Mouse (Mus musculus) right cerebral cortex, postnatal 10 days (tissue): ENCODE data around the gene 2310034G01Rik.
A peak's percentile ranks its signal among the peaks of the same experiment; 100 is the strongest.

Experiments used
- DNase-seq, 2 experiments: peaks; one replicate each; pipeline ENCODE4 v3.0.0; 2021; ENCODE audit warnings: low spot score in 2 of 2

Gene 2310034G01Rik

DNA sequence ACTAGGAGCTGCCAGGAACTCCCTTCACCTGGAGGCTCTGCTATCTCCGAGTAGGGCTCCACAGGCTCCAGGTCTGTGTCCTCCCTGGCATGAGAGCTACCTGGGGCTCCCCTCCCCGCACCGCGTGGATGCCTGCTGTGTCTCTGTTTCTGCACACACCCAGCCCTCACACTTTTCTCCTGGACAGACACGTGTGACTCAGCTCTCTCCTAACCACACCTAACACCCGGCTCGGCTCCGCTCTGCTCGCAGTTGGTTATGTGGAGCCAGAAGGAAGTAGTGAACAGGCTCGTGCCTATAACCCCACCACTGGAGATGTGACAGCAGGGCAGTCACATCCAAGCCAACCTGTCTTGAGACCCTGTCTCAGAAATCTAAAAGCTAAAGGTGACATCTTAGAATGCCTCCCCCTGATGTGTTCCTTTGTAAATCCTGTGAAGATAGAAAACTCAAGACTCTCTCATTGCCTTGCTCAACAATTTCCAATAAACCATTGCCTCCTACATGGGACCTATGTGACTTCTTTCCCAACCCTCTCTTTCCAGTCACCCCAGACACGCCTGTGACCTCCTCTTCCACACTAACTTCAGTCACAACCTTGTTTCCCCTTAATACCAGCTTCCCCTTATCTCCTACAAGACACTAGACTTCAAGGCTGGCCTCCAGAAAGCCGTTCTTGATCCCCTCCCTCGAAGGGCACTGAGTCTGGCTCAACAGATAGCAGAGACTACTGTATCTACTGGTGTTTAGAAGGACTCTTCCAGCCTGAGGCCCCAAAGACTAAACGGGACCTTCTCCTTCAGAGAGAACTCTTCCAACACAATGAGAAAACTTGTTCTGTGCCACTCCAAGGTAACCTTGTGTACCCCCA lies 35.0 kb downstream of the 2310034G01Rik start:
- peak; percentile 22 to 40 for DNase-seq

DNA sequence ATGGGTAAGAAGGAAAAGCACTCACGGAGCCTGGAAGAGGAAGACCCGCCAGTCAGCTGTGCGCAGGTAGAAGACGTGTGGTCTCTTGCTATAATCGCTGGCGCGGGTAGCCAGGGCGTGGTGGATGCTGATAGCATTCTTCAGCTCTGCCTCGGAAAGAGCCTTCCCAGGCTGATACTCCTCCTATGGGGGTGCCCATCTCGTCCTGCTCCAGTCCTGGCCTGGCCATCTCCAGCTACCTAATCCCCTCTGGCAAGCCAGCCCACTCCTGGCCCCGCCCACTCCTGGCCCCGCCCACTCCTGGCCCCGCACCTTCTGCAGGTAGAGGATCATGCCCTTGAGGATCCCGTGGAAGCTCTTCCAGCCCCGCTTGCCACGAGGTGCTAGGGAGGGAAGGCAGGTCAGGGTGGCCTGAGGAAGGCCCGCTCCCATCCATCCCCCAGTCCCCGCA lies 35.9 kb downstream of the 2310034G01Rik start:
- DNase-seq: peak; percentile 31 to 46

DNA sequence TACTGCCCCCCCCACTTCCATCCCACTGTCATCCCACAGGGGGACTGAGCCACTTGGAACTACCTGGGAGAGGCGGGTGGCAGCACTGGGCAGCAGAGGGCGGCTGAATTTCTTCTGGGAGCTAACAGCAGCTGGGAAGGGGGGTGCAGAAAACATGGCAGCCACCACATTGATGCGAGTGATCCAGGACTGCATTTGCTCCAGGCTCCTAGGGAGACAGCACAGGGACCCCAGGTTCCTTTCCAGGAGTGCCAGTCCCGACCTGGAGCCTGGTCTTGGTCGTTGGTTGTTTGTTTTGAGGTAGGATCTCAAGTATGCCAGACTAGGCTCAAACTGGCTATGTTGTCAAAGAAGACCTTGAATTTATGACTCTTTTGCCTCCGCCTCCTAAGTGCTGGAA lies 36.5 kb downstream of the 2310034G01Rik start:
- peak in 1 of 2 experiments; percentile 28 for DNase-seq

DNA sequence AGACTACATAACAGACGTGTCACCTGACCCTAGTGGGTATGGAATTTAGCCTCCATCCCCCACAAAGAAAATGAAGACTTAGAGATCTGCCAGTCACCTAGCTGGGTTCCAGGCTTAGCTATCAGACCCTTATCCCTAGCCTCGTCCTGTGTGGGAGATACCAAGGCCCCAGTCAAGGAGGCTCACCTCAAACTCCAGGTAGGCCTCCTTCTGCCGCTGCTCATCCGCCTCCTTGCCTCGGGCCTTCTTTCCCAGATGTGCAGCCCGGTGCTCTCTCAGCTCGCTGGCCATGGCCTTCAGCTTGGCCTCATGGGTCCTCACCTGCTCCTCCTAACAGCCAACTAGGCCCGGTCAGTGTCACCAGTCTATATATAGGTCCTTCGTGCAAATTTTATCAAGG lies 37.0 kb downstream of the 2310034G01Rik start:
- DNase-seq: peak; percentile 20 to 29

DNA sequence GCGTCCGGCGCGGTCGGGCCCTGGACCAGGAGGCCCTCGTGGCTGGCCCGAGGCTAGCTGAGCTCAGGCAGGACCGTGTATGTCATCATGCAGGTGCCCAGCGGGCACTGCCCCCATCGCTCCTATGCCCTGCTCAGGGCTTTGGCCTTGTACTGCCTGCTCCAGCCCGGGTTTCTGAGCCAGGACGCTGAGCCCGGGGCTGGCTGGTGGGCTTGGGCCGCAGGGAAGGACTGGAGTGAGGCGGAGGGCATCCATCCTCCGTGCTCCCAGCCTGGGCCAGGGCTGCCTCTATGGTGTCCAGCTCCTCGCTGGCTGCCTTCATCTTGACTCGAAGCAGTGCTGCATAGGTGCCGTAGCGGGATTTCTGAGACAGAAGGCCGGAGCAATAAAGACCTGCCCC lies 37.5 kb downstream of the 2310034G01Rik start:
- DNase-seq: peak; percentile 23 to 35

DNA sequence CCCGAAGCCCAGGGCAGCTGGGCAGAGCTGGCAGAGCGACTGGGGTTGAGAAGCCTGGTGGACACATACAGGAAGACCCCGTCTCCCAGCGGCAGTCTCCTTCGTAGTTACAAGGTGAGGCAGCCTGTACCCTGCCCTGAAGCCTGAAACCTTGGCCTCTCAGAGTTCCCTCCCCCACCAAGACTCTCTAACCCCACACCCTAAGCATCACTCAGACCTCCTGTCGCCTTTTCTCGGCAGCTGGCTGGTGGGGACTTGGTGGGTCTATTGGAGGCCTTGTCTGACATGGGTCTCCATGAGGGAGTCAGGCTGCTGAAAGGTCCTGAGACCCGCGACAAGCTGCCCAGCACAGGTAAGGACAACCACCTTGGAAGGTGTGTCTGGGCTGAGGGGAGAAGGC lies 38.8 kb downstream of the 2310034G01Rik start:
- DNase-seq: peak; percentile 21 to 29

DNA sequence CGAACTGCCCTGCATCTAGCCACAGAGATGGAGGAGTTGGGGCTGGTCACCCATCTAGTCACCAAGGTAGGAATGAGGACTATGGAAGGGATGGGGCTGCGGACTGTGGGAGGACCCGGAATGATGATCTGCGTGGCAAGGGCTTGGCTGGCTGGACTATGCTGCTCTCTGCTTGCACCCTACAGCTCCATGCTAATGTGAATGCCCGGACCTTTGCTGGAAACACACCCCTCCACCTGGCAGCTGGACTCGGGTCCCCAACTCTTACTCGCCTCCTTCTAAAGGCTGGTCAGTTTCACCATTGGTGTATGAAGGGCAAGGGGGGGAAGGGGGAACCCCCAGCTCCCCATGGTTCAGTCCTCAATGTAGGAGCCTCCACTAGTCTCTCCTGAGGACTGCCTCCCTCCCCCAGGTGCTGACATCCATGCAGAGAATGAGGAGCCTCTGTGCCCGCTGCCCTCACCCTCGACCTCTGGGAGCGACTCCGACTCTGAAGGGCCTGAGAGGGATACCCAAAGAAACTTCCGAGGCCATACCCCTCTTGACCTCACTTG lies 39.7 kb downstream of the 2310034G01Rik start:
- peak in 1 of 2 experiments; percentile 35 for DNase-seq

DNA sequence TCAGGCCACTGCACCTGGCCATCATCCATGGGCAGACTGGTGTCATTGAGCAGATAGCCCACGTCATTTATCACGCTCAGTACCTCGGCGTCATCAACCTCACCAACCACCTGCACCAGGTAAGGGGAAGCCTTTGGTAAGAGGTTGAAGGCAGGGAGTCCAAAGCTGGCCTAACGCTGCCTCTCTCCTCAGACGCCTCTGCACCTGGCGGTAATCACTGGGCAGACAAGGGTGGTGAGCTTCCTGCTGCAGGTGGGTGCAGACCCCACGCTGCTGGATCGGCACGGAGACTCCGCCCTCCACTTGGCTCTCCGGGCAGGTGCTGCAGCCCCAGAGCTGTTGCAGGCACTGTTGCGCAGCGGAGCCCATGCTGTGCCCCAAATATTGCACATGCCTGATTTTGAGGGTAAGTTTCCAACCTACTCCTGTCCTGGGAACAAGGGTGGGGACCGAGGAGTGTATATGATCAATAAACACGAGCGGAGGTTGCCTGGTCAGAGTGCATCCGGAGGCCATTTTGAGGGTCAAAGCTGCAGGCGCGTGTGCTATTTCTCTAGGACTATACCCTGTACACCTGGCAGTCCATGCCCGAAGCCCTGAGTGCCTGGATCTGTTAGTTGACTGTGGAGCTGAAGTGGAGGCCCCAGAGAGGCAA lies 40.3 kb downstream of the 2310034G01Rik start:
- peak; percentile 37 to 45 for DNase-seq

DNA sequence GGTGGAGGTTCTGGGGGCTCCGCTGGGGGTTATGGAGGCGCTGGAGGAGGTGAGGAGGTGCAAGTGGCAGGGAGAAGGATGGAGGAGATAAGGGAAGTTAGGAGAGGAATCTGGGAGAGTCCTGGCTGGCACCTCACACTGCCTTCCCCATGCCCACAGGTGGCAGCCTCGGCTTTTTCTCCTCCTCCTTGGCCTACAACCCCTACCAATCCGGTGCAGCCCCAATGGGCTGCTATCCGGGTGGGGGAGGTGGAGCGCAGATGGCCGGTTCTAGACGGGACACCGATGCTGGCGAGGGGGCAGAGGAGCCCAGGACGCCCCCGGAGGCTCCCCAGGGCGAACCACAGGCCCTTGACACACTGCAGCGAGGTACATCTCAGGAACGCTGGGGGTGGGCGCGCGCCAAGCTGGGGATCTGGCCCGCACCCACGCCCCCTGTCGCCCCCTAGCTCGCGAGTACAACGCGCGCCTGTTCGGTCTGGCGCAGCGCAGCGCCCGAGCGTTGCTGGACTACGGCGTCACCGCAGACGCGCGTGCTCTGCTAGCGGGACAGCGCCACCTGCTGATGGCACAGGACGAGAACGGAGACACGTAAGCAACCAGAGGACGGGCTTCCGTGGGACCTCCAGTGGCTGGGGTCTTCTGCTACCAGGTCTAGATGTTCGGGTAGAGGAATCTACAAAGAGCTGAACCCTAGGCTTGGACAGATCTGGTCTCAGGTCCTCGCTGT lies 41.2 kb downstream of the 2310034G01Rik start:
- DNase-seq: peak; percentile 91 to 94

DNA sequence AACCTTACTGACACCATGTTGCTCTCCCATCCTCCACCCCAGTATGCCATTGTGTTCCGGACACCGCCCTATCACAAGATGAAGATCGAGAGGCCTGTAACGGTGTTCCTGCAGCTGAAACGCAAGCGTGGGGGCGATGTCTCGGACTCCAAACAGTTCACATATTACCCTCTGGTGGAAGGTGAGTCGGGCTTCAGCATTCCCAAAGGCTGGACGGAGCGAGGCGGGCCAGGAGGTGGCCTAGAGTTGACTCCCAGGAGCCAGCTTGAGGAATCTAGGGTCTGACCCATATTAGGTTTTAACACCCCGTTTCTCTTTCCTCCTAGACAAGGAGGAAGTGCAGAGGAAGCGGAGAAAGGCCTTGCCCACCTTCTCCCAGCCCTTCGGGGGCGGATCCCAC lies 41.8 kb downstream of the 2310034G01Rik start:
- peak; percentile 26 to 29 for DNase-seq

DNA sequence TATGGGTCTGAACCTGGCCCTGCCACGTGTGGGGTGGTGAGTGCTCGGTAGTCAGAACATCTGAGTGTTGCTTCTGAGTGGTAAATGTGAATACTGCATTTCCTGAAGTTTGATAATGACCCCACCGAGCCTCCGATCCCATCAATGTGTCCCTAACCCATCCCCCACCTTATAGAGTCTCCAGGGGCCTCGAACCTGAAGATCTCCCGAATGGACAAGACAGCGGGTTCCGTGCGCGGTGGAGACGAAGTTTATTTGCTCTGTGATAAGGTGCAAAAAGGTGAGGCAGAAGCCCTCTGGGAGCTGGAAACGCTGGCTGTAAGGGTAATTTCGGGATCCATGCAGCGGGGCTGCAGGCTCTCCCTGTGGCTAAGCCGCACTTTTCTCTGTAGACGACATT lies 42.3 kb downstream of the 2310034G01Rik start:
- DNase-seq: peak; percentile 24 to 29

DNA sequence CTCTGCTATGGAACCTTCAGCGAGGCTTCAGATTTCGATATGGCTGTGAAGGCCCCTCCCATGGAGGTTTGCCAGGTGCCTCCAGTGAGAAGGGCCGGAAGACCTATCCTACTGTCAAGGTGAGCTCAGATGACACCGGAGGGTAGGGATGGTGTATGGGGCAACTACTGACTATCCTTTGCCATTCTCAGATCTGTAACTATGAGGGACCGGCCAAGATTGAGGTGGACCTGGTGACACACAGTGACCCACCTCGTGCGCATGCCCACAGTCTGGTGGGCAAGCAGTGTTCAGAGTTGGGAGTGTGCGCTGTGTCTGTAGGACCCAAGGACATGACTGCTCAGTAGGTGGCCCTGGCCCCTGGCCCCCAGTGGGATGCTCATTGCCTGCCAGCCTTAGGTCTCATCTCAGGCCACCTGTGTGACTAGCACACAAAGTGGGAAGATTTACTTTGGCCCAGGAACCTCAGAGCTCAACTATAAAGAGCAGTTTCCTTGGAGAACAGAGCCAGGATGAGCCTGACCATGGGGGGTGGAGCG lies 43.3 kb downstream of the 2310034G01Rik start:
- peak; percentile 28 to 36 for DNase-seq

DNA sequence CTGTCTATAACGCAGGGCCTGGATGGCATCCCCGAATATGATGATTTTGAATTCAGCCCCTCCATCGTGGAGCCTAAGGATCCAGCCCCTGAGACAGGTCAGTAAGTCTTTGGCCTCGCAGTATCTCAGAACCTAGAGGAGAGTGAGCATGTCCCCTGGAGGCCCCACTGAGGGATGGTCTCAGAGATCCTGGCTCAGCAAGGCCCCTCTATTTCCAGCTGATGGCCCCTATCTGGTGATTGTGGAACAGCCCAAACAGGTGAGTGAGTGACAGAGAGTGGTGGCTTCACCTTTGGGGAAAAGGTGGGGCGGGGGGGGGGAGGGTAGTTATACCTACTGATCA lies 43.9 kb downstream of the 2310034G01Rik start:
- peak; percentile 18 to 23 for DNase-seq

DNA sequence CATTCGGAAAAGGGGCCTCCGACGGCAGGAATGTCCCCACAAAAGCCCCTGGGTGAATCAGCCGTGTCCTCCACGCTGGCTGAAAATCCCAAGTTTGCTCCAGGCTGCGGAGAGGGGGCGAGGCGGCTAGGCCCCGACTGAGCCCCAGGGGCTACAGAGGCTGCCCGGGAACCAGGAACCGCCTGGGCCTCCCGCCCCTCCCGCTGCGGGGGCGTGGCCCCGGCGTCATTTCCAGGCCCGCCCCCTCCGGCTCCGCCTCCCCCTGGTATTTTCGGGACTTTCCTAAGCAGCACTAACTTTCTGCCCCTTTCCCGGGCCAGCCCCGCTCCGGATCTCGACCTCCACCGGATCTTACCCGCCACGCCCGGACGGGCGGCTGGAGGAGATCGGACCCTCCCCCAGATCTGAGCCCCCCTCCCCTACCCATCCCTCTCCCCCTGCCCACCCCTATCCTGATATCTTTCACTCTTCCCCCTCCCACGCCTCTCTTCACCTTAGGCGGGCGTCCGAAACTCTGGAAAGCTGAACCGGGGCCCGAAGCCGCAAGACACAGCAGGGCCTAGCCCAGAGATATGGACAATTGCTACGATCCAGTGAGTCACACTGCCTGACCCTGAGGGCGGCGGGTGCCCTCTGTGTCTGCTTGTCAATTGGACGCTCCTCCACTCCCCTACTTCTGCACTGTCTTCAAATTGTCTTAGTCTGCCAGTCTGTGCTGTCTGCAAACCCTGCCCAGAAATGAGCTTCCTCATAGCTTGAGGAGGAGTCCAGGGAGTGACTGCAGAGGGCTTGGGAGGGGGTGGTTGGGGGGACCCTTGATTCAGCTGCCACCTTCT lies 44.5 kb downstream of the 2310034G01Rik start:
- DNase-seq: peak; percentile 77 to 80

DNA sequence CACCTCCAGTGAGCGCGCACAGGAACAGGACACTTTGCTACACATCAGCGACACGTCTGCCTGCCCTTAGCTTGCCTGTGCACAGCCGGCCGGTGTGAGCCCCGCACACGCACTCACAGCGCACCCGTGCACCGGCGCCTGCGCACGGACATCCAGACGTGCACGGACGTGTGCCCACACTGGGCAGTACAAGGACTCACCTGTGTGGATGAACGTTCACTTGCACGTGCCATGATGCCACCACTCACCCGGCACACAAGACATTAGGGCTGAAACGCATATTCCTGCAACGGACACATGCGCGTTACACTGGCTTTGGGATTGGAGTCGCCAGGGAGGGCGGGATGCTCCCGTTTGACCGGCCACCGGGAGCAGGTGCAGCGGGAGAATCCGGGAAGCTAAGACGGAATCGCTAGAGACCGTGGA lies 45.2 kb downstream of the 2310034G01Rik start:
- peak in 1 of 2 experiments; percentile 38 for DNase-seq

DNA sequence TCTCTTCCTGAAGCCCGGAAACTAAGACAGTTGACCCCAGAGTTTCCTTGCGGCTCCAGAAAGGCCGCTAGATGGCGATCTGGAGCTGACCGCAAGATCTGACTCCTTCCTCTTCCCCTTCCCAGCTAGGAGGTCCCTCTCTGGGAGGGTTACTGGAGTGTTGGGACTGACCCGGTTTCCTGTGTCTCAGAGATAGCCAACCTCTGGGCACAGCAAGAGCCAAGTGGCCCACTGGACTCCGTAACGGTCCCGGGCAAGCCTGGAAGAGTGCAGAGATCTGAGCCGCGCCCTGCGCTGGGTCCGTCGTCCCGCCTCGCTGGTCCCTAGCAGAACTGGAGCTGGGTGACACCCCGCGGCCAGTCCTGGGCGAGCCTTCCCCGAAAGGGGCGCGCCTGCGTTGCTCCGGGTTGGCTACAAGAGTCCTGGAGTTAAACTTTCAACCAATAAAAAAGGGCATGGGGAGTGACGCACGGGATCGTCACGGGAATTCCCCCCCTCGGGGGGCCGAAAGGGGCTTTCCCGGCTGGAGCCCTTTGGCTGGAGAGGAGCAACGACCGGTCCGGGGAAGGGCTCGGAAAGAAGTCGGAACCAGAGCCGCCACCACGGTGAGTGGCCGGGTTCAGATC lies 45.8 kb downstream of the 2310034G01Rik start, which contains the start of gene Nfkb2:
TSS of gene Nfkb2 (plus strand) at position 105 of the 626 bp plus-strand sequence.
- DNase-seq: peak; percentile 89 to 90

DNA sequence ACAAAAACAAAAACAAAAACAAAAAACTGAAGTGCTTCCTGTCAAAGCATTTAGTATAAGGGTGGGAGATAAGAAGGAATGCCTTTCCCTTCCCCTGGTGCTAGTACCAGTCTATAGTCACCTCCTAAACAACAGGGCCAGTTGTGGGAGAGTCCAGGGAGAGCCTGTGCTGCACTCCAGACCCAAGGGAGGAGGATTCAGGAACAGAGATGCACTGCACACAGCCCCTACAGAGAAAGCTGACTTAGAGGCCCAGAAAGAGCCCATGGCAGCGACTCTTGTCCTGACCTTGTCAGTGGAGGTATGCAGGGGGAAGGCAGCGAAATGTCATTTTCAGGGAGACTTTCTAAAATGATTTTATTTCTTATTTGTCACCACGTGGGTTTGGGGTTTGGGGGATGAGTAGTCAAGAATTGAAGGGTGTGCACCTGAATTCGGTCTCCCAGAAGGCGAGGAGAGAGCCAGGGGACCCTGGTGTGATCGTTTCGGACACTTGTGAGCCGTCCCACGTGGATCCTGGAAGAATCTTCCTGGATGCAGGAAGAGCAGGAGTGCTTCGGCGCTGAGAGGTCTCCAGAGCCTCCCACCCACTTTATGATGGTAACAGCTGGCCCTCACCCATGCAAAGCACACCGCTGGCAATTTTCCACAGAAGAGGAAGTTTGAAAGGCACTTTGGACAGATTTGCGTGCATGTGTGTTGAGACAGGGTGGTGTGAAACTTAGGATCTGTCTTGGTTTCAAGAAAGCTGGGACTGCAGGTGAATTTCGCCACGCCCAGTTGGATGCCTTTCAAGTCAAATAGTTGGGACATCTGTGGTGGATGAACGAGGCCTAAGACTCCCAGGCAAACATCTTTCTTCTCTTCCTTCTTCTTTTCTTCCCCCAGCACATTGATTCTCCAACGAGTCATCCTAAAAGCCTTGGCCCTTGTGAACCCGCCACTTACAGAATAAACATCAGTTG lies 46.6 kb downstream of the 2310034G01Rik start:
- peak; percentile 18 to 24 for DNase-seq

DNA sequence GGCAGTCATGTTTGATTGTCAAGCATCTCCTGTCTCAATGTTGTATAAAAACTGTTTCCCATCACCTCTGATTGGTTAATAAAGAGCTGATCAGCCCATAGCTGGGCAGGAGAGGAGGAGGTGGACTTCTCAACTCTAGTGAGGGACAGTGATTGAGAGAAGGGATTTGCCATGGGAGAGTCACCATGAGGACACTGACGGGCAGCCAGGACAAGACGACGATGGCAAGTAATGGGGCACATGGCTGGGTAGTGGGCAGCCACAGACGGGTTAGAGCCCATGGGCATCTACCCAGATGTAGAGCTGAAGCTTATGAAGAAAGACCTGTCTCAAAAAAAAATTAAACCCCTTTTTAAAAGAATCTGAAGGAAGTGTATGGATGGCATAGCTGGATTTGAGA lies 47.6 kb downstream of the 2310034G01Rik start:
- DNase-seq: peak in 1 of 2 experiments; percentile 12
